Mouse (Mus musculus): ENCODE data around the gene Cd209c. TPM values are rescaled to one million over a fixed set of nuclear protein-coding genes. Genes with fewer than 3 reads are reported as not detected.

Gene Cd209c
- total RNA-seq (2021): under 1 TPM in 1 of 2 experiments, not detected in 1; 0.47 TPM

DNA sequence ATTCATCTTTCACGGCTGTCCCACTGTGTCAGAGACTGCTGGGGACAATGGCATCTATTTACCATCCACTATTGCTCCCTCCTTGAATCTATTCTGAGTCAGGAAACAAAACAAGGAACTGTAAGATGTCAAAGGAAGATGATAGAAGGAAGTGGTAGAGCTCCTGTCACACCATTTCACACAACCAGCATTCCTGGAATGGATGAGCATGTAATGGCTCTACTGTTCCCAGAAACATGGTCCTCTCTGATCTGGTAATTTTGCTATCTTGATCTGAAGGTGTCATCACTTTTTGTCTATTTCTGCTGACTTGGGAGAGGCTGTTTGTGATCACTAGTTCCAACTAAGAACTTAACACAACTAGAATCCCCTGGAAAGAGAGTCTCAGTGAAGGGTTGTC is at the start of gene Cd209c:
Gene Cd209c, minus strand, starts transcription at position 101 of the 400 bp plus-strand sequence.
- intact Hi-C loops (cut with DNase I): no loop called here
- no peak for DNase-seq (ENCODE audit: extremely low spot score in 1 of 2, low spot score in 2 of 2)

DNA sequence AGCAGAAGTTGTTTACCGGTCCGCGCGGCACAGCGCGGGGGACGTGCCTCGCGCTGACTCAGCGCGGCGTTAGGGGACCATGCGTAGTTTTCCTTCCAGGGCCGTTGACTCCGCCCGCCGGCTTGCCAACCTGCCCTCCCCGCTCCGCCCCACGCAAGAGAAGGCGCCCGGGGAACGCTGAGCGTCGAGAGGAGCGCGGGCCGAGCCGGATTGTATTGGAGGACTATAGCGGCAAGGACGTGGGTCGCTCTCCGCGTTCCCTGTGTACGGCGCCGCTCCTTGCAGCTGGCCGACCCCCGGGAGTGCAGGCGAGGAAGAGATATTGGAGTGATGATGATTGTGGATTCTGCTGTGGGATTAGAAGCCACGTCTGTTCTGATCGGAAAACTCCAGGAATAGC is 39.7 kb upstream of the Cd209c start:
- no peak for DNase-seq (ENCODE audit: extremely low spot score in 1 of 2, low spot score in 2 of 2)
- intact Hi-C loops (cut with DNase I): no loop called here

GRCm38 (mm10) chr8:3956037-3956436 is 1.5 kb upstream of the Cd209c start:
- peak in 1 of 2 experiments; percentile 21 for DNase-seq (ENCODE audit: extremely low spot score in 1 of 2, low spot score in 2 of 2)
- intact Hi-C loops (cut with DNase I): no loop called here

- DNase-seq (ENCODE audit: extremely low spot score in 1 of 2, low spot score in 2 of 2): no peak
- intact Hi-C loops (cut with DNase I): no loop called here
These were observed 14.5 kb downstream of the Cd209c start for GRCm38 (mm10) chr8:3940023-3940422.

DNA sequence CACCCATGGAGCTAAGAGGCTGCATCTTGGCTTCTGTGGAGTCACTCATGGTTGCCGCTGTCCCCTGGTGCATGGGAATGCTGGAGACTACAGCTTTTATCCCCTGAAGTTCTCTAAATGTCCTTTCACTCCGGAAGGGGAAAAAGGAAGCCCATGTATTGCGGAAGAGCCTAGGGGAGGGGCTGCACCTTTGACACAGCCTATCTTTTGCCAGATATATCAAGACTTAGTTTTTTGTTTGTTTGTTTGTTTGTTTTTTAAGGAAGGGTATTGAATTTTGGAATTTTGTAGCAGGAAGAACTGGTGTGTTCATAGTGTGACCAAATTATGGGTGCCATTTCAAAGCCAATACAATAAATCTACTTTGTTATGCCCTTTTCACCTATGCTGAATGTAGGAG is 27.8 kb downstream of the Cd209c start, which contains the start of gene Cd209b:
Gene Cd209b, minus strand, starts transcription at position 101 of the 400 bp plus-strand sequence.
- intact Hi-C loops (cut with DNase I): no loop called here
- DNase-seq (ENCODE audit: extremely low spot score in 1 of 2, low spot score in 2 of 2): no peak

Other genes starting within 250 kb of the Cd209c start
- not detected for gene Clec4g, start 234.1 kb downstream of the Cd209c start, total RNA-seq (2021)
- gene Cd209a, start 205.8 kb downstream of the Cd209c start, total RNA-seq (2021): not detected
- not detected for gene Cd209e, start 100.4 kb downstream of the Cd209c start, total RNA-seq (2021)
- not detected for gene Cd209d, start 76.2 kb downstream of the Cd209c start, total RNA-seq (2021)
- gene Cd209b, start 27.9 kb downstream of the Cd209c start, total RNA-seq (2021): under 1 TPM; 0.18 to 0.21 TPM
- gene Cd209f, start 151.1 kb upstream of the Cd209c start, total RNA-seq (2021): under 1 TPM; 0.22 to 0.41 TPM
- gene Cd209g, start 179.4 kb upstream of the Cd209c start, total RNA-seq (2021): under 1 TPM in 1 of 2 experiments, not detected in 1; 0.26 TPM
- 100 to 1,000 TPM; 127 to 130 TPM for gene Evi5l, start 211.8 kb upstream of the Cd209c start, total RNA-seq (2021)